Mouse (Mus musculus) neural tube, embryonic 12.5 days (tissue): Measurements from ENCODE around the gene Oas1g. TPM values are rescaled to one million over a fixed set of nuclear protein-coding genes. Genes with fewer than 3 reads are reported as not detected.

Experiments used
- ATAC-seq: fragments of 200-750 bp; cut with Nextera tagmentation; 2 replicates; pipeline ENCODE4 v1.8.0; 2017; ENCODE audit warnings: low read depth, mild to moderate bottlenecking, moderate TSS enrichment, moderate library complexity; ENCODE audit not compliant: low FRiP score
- H3K27ac ChIP-seq: fragments of 300-500 bp; sonication (generic); 2 replicates; pipeline ENCODE4 v1.5.1; 2016
- H3K27me3 ChIP-seq: fragments of 300-500 bp; sonication (generic); replicated peaks from 2 replicates; pipeline ENCODE4 v1.6.1; 2016; ENCODE audit warnings: mild to moderate bottlenecking
- H3K36me3 ChIP-seq: fragments of 300-500 bp; sonication (generic); 2 replicates; pipeline ENCODE4 v1.6.1; 2016; ENCODE audit warnings: mild to moderate bottlenecking
- H3K4me1 ChIP-seq: fragments of 300-500 bp; sonication (generic); 2 replicates; pipeline ENCODE4 v1.6.1; 2016
- H3K4me2 ChIP-seq: fragments of 300-500 bp; sonication (generic); replicated peaks from 2 replicates; pipeline ENCODE4 v1.6.1; 2016; ENCODE audit warnings: mild to moderate bottlenecking
- H3K4me3 ChIP-seq: fragments of 300-500 bp; sonication (generic); 2 replicates; pipeline ENCODE4 v1.5.1; 2016
- H3K9ac ChIP-seq: fragments of 300-500 bp; sonication (generic); 2 replicates; pipeline ENCODE4 v1.6.1; 2016; ENCODE audit warnings: mild to moderate bottlenecking
- H3K9me3 ChIP-seq: fragments of 300-500 bp; sonication (generic); 2 replicates; pipeline ENCODE4 v1.6.1; 2016; ENCODE audit warnings: mild to moderate bottlenecking
- WGBS: fragments of 180-500 bp; shearing (Covaris S2); methylation state at CpG from one replicate; pipeline ENCODE4 v1.1.7; 2016; 5-methylcytosine and 5-hydroxymethylcytosine counted together
- microRNA-seq: library from miRNA; unstranded; fragments of <30 nt; microRNA quantifications from one replicate; pipeline ENCODE4, GENCODE M21; 2017
- polyA plus RNA-seq: library from polyadenylated mRNA; unstranded; fragments of >200 nt; fragmentation: Nextera tagmentation; extraction: Ambion mirVana; gene quantifications from 2 replicates; pipeline ENCODE4 v1.2.1, GENCODE M21; 2016

Oas1g gene
- polyA plus RNA-seq, 1 experiment from 2014 or later = 0.24 TPM

GRCm38 (mm10) chr5:120836731-120837585 is 50.5 kb downstream of the Oas1g start:
- 0 out of 2 replicates have a peak, but pooled peaks cover 4% of the 10 kb centered on the region for H3K27me3 ChIP-seq
- H3K4me1 ChIP-seq = no peaks in the 10 kb centered on the region
- H3K9ac ChIP-seq = no peak overlapping the region
- no peak overlapping the region for H3K4me2 ChIP-seq
- H3K4me3 ChIP-seq = no peak overlapping the region
- H3K27ac ChIP-seq = no peak overlapping the region
- no peak for ATAC-seq
- no peaks in the 10 kb centered on the region for H3K9me3 ChIP-seq
- WGBS = 8% methylated on average over 8 of the region's 8 CpGs
- H3K36me3 ChIP-seq = no peaks in the 10 kb centered on the region

GRCm38 (mm10) chr5:120833335-120834280 is 53.8 kb downstream of the Oas1g start:
- Histone ChIP-seq H3K4me1 (no peaks in the 10 kb centered on the region), H3K9ac (no peak overlapping the region), H3K27me3 (0 out of 2 replicates have a peak, but pooled peaks cover 4% of the 10 kb centered on the region), H3K36me3 (no peaks in the 10 kb centered on the region), H3K27ac (no peak overlapping the region), H3K4me2 (peak overlapping the region; percentile 22; the same call in 1 of the 2 replicates), H3K9me3 (no peaks in the 10 kb centered on the region), H3K4me3 (no peak overlapping the region)
- ATAC-seq = no peak
- WGBS = 12% methylated on average over 17 of the region's 17 CpGs

GRCm38 (mm10) chr5:120831031-120831430 is 56.4 kb downstream of the Oas1g start:
- H3K27me3 ChIP-seq = 0 out of 2 replicates have a peak, but pooled peaks cover 4% of the 10 kb centered on the region
- no peak overlapping the region for H3K4me3 ChIP-seq
- H3K4me1 ChIP-seq = no peaks in the 10 kb centered on the region
- H3K36me3 ChIP-seq = no peaks in the 10 kb centered on the region
- no peak for ATAC-seq
- H3K4me2 ChIP-seq = no peak overlapping the region
- WGBS = 87% methylated on average over 4 of the region's 4 CpGs
- H3K9me3 ChIP-seq = no peaks in the 10 kb centered on the region
- H3K9ac ChIP-seq = no peak overlapping the region
- no peak overlapping the region for H3K27ac ChIP-seq

Small RNA genes within 50 kb of the gene (microRNA-seq; reads per million reads assigned to microRNA genes)
- not detected for gene Gm22907

Other genes starting within 250 kb of the Oas1g start
- gene Rasal1, start 238.8 kb downstream of the Oas1g start, polyA plus RNA-seq = 0.15 and 0.33 TPM in 2 replicates
- 27.0 and 29.1 TPM in 2 replicates for gene Dtx1, start 175.7 kb downstream of the Oas1g start, polyA plus RNA-seq
- 0.09 and 0.19 TPM in 2 replicates for gene Oas2, start 137.8 kb downstream of the Oas1g start, polyA plus RNA-seq
- gene Oas3, start 110.0 kb downstream of the Oas1g start, polyA plus RNA-seq = 0.23 and 0.47 TPM in 2 replicates
- gene Oas1e, start 92.1 kb downstream of the Oas1g start, polyA plus RNA-seq = 0.24 TPM in 1 of 2 replicates, not detected in the other
- 0.33 and 0.58 TPM in 2 replicates for gene Oas1c, start 75.1 kb downstream of the Oas1g start, polyA plus RNA-seq
- not detected in 2 replicates for gene Oas1f, start 40.2 kb downstream of the Oas1g start, polyA plus RNA-seq
- gene Oas1h, start 26.2 kb downstream of the Oas1g start, polyA plus RNA-seq = not detected in 2 replicates
- 0.47 and 0.79 TPM in 2 replicates for gene Oas1a, start 19.9 kb upstream of the Oas1g start, polyA plus RNA-seq
- not detected in 2 replicates for gene Oas1d, start 26.9 kb upstream of the Oas1g start, polyA plus RNA-seq
- gene Rph3a, start 122.5 kb upstream of the Oas1g start, polyA plus RNA-seq = 3.7 and 4.4 TPM in 2 replicates